Mouse (Mus musculus) G1E (cell line): ENCODE measurements around the gene Mat2a.

Source experiments
- CTCF ChIP-seq: IDR thresholded peaks from 2 replicates; pipeline ENCODE4 v1.5.1; 2012; ENCODE audit warnings: low read depth, low read length, inconsistent platforms, mixed read lengths
- GATA1 ChIP-seq: IDR thresholded peaks from 2 replicates; pipeline ENCODE4 v1.6.1; 2012; ENCODE audit warnings: borderline replicate concordance, low read length, inconsistent platforms, mixed read lengths
- GATA2 ChIP-seq: IDR thresholded peaks from 2 replicates; pipeline ENCODE4 v1.6.1; 2012; ENCODE audit warnings: low read depth, low read length, inconsistent platforms, borderline replicate concordance
- POLR2AphosphoS5 ChIP-seq: IDR thresholded peaks from 2 replicates; pipeline ENCODE4 v1.6.1; 2012; ENCODE audit warnings: low read depth, low read length, inconsistent platforms; ENCODE audit not compliant: insufficient replicate concordance
- TAL1 ChIP-seq: conservative IDR thresholded peaks from 2 replicates; pipeline ENCODE4 v1.6.1; 2012; ENCODE audit warnings: low read depth, low read length, inconsistent platforms, mixed read lengths

DNA sequence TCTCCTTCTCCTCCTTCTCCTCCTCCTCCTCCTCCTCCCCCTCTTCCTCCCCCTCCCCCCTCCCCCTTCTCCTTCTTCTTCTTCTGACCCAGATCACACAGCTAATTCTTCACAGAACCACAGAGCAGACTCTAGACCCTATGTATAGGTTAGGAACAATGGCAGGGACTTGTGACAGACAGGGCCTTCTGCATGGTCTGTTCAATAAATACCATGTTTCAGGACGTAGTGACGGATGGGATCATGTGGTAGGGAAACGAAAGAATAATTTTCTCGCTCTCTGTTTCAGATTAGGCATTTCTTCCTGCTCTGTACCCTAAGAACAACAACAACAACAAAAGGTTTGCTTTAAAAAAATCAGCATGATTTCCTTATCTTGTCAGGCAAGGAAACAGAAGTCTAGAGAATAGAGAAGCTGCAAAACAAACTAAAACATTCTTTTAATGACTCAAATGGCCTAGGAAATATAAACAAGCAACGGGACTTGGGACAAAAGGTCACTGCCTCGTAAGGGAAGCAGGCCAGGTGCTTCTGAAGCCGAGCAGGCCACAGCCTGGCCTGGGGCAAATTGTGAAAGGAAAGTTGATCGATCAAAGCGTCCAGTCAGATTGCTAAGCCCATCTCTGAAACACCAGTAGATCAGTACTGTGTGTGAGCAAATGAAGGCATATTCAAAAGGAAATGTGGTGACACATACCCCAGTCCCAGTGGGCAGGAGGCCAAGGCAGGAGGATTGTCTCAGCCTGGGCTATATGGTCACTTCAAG lies 20.9 kb upstream of the Mat2a start:
- TF ChIP-seq CTCF (no peak), GATA1 (no peak), TAL1 (no peak), POLR2AphosphoS5 (no peak), GATA2 (no peak)
